Mouse (Mus musculus) right cerebral cortex, postnatal 10 days (tissue): ENCODE measurements around the gene Trim37.
"Not testable (repeated sequence)": the region's sequence is repeated elsewhere in the genome, so short reads cannot be mapped to it uniquely, and the experiment has no call there.

Experiments used
- DNase-seq, 2 experiments: peaks; one replicate each; pipeline ENCODE4 v3.0.0; 2021; ENCODE audit warnings: low spot score in 2 of 2

Trim37 gene

DNA sequence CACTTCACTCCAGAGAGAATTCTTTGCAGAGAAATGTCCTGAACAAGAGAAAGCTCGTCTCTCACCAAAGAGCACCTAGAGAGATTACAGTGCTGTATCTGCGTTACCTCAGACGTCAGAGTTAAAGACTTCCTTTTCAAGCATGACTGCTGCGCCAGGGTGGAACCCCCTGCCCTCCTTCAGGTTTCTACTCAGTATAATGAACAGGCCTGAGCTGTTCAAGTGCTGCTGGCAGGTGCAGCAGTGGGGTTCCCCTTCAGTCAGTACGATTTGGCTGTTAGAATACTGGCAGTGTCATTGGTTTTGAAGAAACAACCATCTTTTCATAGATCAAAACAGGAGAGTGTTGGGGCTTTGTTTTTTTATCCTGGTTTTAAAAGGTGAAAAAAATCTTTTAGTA, 100.2 kb downstream of the Trim37 start:
- DNase-seq = no peak

GRCm38 (mm10) chr11:87233377-87233776, 106.5 kb downstream of the Trim37 start:
- no peak for DNase-seq

DNA sequence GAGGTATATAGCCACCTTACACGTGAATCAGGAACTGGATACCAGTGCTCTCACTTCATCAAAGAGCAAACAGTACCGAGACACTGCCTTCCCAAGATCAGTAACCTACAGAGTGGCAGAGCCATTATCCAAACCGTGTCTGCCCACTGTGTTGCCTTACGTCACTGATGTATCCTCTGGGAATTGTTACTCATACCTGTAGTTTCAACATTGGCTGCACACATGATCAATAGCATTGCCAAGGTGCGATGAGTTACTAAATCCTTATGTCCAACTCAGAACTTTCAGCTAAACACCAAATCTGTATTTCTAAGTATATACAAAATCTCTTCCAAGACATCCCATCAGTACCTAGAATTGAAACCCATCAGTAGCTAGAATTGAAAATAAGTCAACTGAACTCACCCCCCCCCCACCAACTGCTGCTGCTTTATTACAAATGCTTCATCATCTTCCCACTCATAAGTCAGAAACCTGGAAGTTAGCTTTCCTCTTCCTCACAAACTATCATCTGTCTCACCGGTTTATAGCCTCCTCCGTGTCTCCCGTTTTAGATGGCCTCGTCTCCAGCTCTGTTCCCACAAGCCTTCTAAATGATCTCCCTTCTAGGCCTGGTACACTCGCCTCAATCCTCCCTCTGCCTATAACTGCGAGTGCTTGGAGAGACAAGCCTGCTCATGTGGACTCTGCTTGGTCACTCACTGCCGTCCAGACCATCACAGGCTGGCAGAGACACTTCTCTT, 108.0 kb downstream of the Trim37 start:
- DNase-seq = no peak

DNA sequence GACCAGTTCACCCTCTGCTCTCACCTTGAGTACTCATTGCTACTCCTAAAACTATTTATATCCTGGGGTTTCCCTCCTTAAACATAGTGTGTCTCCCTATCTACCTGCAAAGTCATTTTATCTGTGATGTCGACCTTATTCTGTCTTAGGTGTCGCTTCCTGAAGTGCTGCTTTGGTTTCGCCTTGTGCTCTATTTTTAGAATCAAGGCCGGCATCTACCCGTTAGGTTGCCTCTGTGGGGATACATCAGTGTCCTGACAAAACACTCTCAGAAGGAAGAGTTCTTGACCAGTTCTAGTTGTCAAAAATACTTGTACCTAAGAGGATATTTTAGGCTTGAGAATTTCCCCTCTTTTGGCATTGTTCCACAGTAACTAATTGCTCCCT, 108.6 kb downstream of the Trim37 start:
- DNase-seq = no peak

- peak; percentile 56 to 76 for DNase-seq
Measured at GRCm38 (mm10) chr11:87238891-87239530, 112.1 kb downstream of the Trim37 start.

DNA sequence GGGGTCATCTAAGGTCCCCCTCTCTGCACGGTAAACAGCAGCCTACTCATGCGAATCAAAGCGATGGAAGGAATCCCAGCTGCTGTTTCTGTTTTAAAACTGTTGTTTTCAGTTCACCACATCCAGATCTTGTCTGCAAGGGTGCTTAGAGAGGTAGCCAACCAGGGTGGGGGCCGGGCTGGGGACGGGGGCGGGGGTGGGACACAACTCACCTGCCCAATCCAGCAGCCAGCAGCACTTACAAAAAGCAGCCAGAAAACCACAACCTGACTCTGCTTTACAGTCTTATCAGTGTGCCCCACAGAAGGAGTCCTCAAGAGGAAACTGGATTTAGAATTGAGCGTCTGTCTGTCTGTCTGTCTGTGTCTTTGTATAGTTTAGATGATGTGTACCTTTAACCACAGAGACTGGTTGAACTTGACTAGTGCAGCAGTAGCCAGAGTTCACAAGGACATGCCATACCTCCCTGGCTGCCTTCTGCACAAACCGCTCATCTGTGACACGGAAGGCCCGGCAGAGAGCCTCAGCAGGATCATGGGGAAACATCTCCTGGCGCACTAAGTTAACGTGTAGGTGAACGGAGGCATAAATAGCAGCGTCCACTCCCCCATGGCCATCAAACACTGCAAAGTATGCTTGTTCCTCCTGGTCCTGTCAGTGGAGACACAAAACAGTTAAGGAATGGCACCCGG, 113.4 kb downstream of the Trim37 start:
- DNase-seq = peak in 1 of 2 experiments; percentile 20

DNA sequence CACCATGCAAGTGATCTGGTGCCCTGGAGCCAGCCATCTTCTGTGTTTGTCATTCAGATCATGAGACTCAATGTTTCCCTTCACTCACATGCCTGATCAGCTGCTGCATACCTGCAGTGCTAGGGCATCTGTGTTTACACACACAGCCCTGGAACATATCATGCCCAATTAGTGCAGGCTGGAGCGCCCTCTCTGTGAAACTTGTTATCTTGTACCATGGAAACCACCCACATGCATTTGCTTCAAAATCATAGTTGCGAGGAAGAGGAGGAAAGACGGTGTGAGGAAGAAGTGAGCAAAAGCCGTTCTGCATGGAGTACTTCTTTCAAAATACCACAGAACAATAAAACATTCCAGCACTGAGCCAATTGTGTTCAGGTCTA, 113.9 kb downstream of the Trim37 start:
- DNase-seq = peak in 1 of 2 experiments; percentile 24

DNA sequence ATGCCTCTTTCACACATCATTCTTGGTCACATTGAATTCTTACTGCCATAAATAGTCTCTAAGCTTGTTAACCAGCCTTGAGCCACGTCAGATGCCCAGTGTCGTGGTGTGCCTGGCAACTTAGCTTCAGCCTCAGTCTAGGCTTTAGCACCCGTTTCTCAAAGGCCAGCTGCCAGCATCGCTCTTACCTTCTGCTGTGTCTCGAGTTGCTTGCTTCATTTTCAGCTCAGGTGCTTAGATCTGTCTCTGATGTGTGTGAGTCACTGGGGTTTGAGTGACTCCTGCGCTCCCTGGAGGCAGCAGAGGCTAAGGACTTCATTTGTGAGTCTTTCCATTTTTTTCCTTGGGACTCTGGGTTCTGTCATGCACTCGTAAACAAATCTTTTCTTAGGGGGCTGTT, 114.4 kb downstream of the Trim37 start:
- peak in 1 of 2 experiments; percentile 29 for DNase-seq

GRCm38 (mm10) chr11:87245171-87245840, 118.4 kb downstream of the Trim37 start:
- no peak for DNase-seq

GRCm38 (mm10) chr11:87246107-87246651, 119.3 kb downstream of the Trim37 start:
- no peak for DNase-seq

- peak in 1 of 2 experiments; percentile 21 for DNase-seq
Measured at GRCm38 (mm10) chr11:87246724-87247493, 120.0 kb downstream of the Trim37 start.

- no peak for DNase-seq
Measured at GRCm38 (mm10) chr11:87247494-87247866, 120.6 kb downstream of the Trim37 start.

DNA sequence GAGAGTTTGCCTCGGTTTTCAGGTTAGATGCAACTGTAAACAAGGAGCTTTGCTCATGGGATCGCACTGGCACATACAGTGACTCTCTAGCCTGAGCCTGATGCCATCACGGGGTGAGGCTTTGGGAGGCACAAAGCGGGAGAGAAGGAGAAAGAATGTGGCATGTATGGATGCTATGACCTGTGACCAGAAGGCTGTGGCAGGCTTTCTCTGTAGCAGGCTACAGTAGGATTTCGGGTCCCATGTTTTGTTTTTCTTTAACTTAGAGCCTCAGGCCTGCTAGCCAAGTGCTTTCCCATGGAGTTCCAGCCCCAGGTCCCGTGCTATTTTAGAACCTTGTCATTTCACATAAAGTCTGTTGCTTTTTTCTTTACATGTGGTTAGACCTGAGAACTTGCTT, 123.3 kb downstream of the Trim37 start:
- peak in 1 of 2 experiments; percentile 15 for DNase-seq

GRCm38 (mm10) chr11:87253294-87253693, 126.4 kb downstream of the Trim37 start:
- DNase-seq = no peak

- DNase-seq = no peak
Measured at GRCm38 (mm10) chr11:87254149-87254548, 127.3 kb downstream of the Trim37 start.

- no peak for DNase-seq
Measured at GRCm38 (mm10) chr11:87257282-87257681, 130.4 kb downstream of the Trim37 start.

GRCm38 (mm10) chr11:87259792-87260191, 132.9 kb downstream of the Trim37 start:
- no peak for DNase-seq

GRCm38 (mm10) chr11:87261705-87262104, 134.8 kb downstream of the Trim37 start:
- not testable (repeated sequence) for DNase-seq

DNA sequence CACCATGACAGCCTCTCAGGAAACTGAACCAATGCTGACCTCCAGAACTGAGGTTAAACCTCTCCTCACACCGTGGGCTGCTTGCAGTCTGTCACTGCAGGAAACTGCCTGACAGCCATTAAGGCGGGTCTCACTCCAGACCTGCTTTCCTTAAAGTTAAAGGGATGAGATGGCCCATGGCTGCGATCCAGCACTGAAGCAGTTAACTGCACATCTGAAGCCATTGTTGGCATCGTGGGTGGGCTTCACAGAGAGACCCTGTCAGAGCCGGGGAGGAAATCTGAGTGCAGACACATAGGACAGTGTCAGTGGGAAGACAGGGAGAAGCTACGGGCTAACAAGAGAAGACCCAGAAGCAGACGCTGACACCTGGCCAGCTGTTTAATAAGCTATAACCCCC, 137.1 kb downstream of the Trim37 start:
- DNase-seq = no peak

GRCm38 (mm10) chr11:87266246-87266645, 139.4 kb downstream of the Trim37 start:
- no peak for DNase-seq

DNA sequence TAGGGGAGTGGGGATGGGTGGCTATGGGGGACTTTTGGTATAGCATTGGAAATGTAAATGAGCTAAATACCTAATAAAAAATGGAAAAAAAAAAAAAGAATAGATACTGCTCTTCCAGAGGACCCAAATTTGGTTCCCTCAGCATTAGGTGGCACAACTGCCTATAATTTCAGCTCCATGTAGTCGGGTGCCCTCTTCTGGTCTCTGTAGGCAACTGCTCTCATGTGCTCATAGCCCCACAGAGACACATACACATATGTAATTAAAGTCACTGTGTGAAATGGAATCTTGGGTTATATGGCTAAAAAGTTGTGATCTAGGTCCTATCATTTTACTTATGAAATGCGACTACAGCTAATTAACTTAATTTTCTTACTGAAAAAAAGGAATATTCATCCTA, 141.9 kb downstream of the Trim37 start:
- DNase-seq = no peak
